Mouse (Mus musculus): Measurements from ENCODE around the gene Vax2.
A peak's percentile ranks its signal among the peaks of the same experiment; 100 is the strongest.

Gene Vax2

DNA sequence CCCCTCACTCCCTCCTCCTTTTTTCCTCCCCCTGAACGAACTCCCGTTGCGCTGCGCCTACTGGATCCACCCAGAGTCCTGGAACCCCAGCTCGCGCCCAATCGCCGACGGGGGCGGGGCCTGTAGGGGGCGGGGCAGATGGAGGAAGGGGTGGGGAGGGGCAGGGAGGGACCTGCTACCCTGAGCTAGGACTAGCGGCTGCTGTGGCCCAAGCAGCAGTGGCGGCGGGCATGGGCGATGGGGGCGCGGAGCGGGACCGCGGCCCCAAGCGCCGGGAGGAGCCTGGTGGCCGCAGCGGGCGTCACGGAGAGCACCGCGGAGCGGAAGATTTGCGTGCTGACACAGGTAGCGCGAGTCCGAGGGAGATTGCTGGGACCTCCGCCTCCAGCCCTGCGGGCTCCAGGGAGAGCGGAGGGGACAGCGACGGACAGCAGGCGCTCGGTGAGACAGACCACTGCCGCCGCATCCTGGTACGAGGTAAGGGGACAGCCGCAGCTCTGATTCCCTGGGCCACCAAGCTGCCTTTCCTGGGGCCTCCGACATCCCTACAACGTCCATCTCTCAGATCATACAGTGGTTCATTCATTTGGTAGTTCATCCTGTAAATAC, at the start of gene Vax2:
Gene Vax2 (plus strand): TSS at position 198 of the 609 bp plus-strand sequence.
- no peak for DNase-seq (ENCODE audit: extremely low spot score, low read depth, low spot score)

DNA sequence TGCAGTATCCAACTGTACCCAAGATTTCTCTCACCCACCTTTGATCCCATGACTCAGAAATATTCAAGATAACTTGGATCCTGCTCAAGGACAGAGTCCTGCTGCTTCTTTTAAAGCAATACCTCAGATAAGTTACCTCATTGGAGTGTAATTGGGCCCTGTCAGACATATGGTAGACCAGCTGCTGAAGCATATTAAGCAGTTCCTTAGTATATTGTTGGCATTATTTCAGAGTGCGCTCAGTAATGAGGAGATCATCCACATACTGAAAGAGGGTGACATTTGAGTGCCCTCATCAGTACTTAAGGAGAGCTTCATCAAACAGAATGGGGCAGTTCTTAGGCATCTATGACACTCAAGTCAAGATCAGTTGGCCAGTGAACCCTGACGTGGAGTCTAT, 46.1 kb upstream of the Vax2 start:
- DNase-seq (ENCODE audit: extremely low spot score, low read depth, low spot score) = no peak

DNA sequence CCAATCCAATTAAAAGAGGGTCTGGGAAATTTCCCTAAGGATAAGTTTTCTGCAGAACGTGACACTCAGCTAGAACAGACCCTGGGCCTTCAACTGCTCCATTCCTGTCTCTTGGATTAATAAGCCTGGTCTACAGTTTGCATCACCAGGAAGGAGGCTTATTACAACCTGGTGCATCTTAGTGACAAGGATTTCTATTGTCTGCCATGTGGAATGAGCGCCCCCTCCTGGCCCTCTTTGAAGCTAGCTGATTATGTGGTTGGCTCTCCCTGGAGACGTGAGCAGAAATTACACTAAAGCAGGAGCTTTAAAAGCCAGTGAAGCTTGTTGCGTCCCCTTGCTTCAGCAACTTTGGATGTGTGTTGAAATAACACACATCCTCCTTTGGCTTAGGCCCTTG, 37.7 kb upstream of the Vax2 start:
- DNase-seq (ENCODE audit: extremely low spot score, low read depth, low spot score) = peak; percentile 37

DNA sequence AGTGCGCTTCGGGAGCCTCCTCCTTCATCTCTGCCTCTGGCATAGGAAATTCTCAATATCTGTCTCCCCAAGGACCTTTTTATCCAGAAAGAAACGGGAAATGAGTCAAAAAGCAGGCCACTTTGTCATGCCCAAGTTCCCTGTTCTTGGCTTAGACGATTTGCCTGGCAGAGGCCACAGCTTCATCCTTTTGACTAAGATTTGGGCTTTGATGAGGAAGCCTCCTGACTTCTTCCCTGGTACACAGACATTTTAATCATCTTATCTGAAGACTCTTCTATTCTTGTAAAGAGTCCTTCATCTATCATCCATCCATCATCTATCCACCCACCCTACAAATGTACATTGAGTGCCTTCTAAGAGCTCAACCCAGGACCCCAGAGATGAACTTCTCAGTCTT, 33.3 kb upstream of the Vax2 start, which contains the start of gene Cd207:
Gene Cd207 (minus strand): TSS at position 101 of the 400 bp plus-strand sequence.
- DNase-seq (ENCODE audit: extremely low spot score, low read depth, low spot score) = no peak

DNA sequence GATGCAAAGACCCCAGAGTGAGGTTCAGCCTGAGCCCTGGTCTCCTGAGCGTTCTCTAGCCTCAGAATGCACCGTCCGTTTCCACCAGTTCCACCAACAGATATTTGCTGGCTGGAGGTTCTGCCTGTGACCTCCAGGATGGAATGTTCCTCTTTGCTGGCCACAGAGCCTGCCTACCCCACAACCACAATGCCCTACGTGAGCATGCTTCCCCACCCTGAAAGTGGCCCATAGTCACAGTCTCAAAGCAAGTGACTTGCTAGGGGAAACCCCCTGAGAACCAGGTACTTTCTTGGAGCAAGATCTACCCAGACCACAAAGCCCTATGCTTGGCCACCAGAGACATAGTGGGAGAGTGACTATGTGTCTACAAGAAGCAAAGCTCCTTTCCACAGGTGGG, 21.7 kb upstream of the Vax2 start:
- no peak for DNase-seq (ENCODE audit: extremely low spot score, low read depth, low spot score)

DNA sequence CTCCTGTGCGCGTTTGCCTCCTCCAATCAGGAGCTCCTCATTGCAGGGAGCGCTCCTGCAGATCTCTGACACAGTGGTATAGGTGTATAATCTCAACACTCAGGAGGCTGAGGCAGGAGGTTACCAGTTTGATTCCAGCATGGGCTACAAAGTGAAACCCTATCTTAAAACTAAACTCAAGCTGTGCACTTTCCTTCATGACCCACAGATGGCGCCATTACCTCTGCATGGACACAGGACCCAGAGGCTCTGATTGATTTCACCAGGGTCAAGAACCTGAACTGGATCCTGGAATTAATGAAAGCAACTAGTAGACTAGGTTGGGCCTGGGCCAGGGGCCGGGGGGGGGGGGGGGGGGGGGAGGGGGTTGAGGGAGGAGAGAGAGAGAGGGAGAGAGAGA, 20.8 kb upstream of the Vax2 start:
- no peak for DNase-seq (ENCODE audit: extremely low spot score, low read depth, low spot score)

DNA sequence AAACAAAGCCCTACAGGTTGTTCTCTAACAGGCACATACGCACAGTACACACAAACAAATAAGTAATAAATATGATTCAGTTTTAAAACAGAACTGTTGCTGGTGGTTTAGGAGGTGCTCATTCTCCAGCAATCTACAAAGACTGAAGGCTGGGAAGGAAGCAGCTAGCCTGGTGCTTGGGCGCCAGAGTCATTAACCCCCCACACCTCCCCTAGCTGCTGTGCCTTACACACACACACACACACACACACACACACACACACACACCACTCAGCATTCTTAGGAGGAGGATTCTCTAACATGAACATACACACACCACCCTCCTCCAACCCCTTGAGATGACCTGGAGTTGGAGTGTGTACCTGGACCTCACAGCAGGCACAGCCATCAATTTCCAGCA, 20.1 kb upstream of the Vax2 start:
- DNase-seq (ENCODE audit: extremely low spot score, low read depth, low spot score) = no peak

DNA sequence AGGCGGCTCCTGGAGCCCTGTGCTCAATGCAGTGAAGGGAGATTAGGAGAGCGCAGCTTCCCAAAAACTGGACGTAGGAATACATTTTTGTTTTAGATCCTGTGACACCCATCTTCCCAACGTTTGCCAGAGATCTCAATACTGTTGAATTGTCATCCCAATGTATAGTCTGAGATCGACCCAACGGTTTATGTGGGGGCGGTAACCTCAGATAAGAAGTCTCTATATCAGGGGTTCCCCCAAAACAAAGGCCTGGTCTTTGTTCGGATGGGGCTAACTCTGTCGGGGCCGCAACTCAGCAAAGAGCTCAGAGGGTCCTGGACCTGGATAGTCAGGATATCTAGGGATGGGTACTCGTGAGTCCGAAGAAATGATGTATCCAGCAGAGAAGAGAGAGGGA, 18.1 kb upstream of the Vax2 start:
- no peak for DNase-seq (ENCODE audit: extremely low spot score, low read depth, low spot score)

DNA sequence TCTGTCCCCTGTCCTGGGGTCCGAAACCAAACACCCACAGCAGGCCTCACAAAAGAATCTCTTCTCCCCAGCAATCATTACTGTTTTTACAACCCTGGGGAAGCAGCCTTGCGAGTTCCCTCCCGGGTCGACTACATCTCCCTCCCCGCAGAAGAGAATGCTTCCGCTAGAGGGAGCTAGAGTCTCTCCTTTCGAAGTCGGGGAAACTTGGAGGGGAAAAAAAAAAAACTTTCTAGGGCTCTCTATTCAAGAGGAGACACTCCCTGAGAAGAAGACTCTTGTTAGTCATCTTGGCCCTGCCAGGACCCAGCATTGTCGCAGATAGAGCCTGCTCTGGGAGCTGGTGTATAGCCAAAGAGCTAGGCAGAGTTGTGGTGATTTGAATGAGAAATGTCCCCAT, 17.2 kb upstream of the Vax2 start:
- DNase-seq (ENCODE audit: extremely low spot score, low read depth, low spot score) = no peak

DNA sequence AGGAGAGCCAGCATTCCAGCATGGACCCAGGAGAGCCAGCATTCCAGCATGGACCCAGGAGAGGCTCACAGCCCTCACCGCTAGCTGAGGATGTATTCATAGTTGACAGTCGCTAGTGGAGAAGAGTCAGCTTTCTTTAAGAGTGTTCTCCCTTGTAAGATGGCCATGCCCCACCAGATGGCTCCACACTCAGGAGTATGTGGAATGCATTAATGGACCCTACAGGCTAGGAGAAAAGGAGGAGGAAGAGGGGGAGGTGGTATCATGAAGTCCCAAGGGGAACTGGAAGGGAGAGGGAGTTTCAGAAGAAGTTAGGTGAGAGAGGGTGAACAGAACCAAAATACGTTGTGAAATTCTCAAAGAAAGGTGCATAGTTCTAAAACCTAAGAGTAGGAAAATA, 15.3 kb upstream of the Vax2 start:
- DNase-seq (ENCODE audit: extremely low spot score, low read depth, low spot score) = no peak

DNA sequence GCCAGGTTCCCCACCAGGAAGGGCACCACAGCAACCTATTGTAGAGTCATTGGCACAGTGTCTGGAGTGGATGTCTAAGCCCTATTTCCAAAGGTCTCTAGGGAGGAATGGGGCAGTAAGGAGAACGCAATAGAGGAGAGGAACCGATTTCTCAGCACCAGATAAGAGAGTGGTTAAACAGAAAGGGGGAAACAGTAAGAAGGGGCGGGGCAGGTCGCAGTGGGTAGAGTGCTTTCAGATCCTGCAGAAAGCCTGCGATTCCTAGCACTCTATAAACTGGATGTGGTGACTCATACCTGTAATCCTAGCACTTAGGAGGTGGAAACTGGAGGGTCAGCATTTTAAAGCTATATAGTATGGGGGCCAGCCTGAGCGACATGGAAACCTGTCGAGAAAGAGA, 14.4 kb upstream of the Vax2 start:
- no peak for DNase-seq (ENCODE audit: extremely low spot score, low read depth, low spot score)

DNA sequence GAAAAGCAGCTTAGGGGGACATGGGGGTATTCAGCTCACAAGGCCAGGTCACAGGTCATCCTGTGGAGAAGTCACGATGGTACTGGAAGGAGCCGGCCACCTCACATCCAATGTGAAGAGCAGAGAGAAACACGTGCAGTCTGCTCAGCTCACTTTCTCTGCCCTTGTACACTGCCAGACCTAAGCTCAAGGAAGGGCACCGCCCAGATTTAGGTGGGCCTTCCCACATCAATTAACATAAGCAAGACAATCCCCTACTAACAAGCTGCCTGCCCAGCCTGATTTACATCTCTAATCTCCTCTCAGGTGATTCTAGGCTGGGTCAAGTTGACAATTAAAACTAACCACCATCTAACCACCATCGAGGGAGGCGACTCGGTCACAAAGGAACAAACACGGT, 13.1 kb upstream of the Vax2 start:
- no peak for DNase-seq (ENCODE audit: extremely low spot score, low read depth, low spot score)

DNA sequence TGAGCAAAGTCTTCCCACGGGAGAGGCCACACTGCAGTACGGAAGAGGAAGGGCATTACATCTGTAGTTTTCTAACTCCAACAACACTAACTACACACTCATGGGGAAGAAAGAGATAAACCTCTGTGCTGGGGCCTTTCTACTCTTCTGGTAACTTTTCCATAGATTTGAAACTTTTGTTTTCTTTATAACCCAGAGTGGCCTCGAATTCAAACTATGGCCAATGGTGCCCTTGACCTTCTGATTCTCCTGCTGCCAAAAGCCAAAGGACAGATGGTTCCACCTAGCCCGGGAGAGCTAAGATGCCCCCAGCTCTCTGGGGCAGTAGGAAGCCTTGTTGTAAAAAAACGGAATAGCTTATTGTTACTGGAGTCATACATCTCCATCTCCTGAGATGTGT, 11.1 kb upstream of the Vax2 start:
- DNase-seq (ENCODE audit: extremely low spot score, low read depth, low spot score) = no peak

DNA sequence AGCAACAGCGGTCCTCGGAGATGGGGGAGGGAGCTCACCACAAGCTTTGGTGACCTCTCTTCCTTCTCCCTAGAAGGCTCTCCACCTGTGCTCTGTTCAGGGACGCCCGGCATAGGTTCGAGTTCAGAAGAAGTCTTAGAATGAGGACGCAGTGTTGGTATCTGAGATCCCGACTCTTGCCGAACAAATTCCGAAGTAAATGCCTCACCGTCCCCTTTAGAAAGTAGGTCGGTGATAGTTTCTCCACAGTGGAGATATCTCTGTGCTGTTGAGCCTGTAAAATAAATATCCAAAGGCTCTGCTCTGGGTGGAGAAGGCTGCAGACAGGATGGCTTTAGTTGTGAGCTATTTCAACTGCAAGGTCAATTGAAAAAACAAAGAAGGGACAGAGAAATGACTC, 10.1 kb upstream of the Vax2 start:
- no peak for DNase-seq (ENCODE audit: extremely low spot score, low read depth, low spot score)

DNA sequence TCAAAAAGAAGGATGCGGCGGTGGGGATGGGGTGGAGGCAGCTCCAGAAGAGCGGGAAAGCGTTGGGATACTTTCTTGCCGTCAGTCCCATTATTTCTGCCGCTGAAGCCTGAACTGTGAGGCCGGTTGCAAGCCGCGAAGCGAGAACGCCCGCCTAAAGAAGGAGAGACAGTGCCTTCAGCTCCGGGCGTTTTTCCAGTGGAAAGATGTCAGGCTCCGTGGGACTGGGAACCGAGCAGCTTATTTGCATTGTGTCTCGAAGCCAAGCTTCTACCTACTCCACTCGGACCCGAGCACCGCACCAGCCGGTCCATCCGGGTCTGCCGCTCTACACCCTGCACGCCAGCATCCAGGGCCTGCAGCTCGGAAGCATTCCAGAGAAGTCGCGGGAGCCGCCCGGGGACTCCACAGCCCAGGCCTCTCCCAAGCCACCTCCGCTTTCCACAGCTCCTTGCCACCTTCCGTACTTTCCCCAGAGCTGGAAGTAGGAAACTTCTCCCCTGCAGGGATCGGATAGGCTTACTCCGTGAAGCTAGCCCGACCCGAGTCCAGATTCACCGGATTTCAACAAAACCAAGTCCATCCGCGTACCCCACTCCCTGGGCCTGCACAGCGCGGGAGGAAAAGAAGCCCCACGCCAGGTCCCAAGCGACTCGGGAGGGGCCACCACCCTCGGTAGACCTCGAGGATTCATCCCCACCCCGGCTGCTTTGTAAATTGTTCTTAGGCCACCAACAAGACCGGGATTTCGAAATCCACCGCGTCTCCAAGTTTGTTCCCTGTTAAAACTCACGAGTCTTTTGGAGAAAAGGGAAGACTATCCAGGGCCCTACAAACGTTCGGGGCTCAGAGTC, 8.7 kb upstream of the Vax2 start:
- no peak for DNase-seq (ENCODE audit: extremely low spot score, low read depth, low spot score)

DNA sequence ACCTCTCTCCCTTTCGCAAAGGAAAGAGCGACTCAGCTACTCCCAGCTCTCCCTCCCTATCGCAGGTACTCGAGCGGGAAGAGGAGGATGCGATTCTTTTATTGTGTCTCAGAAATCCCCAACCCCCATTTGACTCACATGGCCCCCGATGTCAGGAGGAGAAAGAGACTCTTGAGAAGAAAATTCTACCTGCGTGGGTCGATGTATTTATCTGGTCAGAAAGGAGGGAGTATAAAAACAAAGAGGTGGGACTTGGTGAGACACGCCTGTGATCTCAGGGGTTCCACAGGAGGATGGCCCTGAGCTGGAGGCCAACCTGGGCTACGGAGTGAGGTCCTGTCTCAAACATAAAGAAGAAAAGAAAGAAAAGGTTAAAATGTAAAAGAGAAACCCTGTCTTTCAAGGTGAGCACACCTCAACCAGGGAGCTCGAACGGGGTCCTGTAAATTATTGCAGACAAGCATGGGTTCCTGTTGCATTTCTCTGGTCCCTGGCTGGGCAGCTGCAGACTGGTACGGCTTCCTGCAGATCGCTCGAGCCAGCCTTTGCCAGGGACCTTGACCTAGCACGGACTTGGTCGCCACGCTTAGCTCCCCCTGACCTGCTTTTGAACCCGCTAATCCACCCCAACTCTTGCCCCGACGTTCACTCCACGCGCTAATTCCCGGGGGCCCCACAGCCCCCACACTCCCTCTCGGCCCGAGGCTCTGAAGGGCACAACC, 7.9 kb upstream of the Vax2 start:
- no peak for DNase-seq (ENCODE audit: extremely low spot score, low read depth, low spot score)

DNA sequence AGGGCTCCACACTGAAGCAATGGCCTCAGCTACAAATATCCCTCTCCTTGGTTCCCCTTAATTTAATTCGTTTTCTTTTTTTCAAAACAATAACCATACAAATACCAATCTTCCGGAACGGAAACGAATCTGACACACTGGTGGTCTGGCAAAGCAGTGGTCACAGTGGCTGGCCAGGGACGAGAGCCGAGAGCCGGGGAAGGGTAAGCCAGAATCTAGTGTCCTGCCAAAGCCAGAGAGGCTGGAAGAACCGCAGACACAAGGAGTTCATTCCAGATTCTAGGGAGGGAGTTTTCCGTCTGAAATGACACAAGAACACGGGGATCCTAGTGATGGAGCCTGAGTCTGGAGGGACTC, 7.4 kb upstream of the Vax2 start:
- no peak for DNase-seq (ENCODE audit: extremely low spot score, low read depth, low spot score)

DNA sequence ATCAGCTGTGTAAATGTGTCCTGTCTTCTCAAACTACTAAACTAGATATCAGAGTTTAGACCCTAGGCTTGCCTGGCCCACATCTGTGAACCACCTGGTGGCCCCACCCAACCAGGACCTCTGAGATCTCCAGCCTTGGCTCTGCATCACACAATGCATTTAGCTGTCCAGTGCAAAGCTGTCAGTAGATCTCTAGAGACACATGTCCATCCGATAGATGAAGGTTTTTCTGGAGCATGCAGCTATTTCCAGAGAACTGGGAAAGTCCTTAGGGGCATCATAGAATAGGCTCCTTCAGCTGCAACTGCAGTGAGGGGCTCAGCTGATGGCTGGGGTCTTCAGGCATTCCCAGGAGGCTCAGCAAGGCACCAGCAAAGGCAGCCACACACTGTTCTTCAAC, 6.8 kb upstream of the Vax2 start:
- no peak for DNase-seq (ENCODE audit: extremely low spot score, low read depth, low spot score)

DNA sequence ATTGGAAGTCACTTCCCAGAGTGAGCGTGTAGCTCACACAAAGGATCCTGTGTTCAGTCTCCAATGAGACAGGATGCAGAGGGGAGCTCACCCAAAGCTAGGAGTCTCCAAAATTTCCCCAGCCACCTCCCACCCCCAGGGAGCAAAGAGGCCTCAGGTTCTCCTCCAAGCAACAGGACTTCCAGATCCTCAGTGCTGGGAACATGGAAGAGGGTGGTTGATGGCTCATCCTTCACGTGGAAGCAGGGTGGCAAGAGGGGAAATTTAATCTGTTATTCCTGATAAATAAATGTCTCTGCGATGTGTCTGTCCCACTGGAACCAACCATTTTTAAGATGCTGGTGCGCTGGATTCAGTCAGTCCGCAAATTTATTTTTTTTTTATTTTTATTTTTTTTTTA, 6.4 kb upstream of the Vax2 start:
- no peak for DNase-seq (ENCODE audit: extremely low spot score, low read depth, low spot score)

DNA sequence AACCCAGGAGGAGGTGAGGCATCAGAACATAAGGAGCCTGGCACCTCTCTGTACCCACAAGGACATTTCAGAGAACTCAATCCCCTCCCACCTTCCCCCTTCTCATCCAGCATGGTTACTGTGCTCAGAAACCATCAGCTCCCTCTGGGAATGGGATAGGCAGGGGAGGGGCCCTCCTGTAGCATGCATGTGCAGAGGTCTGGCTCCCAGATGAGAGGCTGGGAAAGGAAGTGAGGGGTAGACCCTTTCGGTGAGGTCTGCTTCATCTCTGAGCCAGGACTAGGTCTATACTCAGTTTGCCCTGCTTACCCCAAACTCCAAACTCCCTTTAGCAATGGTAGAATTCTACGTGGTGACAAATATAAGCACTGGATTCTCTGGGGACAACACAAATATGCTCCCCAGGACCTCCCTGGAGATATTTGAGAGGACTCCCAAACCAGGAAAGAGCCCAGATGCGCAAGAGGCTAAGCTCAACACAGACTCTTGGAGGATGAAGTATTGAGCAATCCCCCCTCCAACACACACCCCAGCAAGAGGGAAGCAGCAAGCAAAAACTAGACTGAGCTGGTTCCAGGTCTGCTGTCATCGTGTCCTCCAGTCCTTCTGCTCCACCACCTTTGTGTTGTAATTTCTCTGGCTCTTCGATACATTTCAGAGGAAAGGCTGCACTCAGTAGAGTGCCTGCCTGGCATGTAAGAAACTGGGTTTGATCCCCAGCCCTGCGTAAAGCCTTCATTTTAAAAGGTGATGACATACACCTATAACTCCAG, 3.1 kb upstream of the Vax2 start:
- DNase-seq (ENCODE audit: extremely low spot score, low read depth, low spot score) = no peak

DNA sequence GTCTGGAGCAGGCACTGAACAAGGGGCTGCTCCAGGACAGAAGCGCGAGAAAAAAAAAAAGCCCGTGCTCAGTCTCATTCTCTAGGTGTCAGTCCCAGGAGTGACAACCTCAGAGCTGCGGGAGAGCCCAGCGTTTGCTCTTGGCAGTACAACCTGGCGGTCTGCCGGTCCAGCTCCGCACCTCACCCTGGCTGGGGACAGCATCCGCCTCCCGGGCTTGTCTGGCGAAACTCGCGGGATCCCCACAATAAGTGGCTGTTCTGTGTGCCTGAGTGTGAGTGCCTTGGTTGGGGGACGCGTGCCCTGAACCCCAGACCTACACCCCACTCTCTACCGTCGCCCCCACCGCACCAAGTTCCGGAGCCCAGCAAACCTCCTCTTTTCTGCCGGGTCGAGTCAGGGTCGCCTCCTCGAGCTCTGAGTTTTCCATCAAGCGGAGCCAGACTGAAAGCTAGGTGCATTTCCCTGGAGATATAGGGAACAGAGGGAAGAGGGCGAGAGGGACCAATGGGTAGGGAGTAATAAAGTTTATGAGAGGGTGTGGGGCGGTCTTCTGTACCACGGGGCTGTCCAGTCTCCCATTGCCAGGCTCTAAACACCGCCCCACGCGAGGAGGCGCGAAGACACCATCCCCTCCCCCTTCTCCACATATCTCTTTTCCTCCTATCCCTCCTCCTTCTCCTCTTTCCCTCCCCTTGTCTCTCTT, 550 bp upstream of the Vax2 start:
- DNase-seq (ENCODE audit: extremely low spot score, low read depth, low spot score) = no peak

Data from hindlimb bud, embryonic 11.5 days (tissue).